Mouse (Mus musculus) bone marrow, adult 2 months (tissue): ENCODE results near the gene Qser1.

ENCODE experiments used
- CTCF ChIP-seq: fragments of 200-500 bp; IDR thresholded peaks from 2 replicates; pipeline ENCODE4 v1.5.1; 2011; ENCODE audit warnings: low read length, control low read depth; ENCODE audit not compliant: control insufficient read depth, insufficient read depth
- POLR2A ChIP-seq: fragments of 200-500 bp; IDR thresholded peaks from 2 replicates; pipeline ENCODE4 v1.6.1; 2011; ENCODE audit warnings: low read depth, mild to moderate bottlenecking, control low read depth, low read length, borderline replicate concordance; ENCODE audit not compliant: control insufficient read depth

GRCm38 (mm10) chr2:104739691-104740090 is 76.9 kb downstream of the Qser1 start:
- TF ChIP-seq POLR2A (no peak), CTCF (no peak)
